Mouse (Mus musculus) stomach, embryonic 16.5 days (tissue): ENCODE data around the gene Slc38a5. TPM values are rescaled to one million over a fixed set of nuclear protein-coding genes. Genes with fewer than 3 reads are reported as not detected.
"Not testable (repeated sequence)": the region's sequence is repeated elsewhere in the genome, so short reads cannot be mapped to it uniquely, and the experiment has no call there.

Source experiments
- ATAC-seq: fragments of 200-750 bp; cut with Nextera tagmentation; 2 replicates; pipeline ENCODE4 v1.8.0; 2017; ENCODE audit warnings: moderate number of reproducible peaks, moderate TSS enrichment; ENCODE audit not compliant: insufficient read depth, low FRiP score
- H3K27ac ChIP-seq: fragments of 300-500 bp; sonication (generic); 2 replicates; pipeline ENCODE4 v1.5.1; 2014; ENCODE audit warnings: low read length
- H3K27me3 ChIP-seq: fragments of 300-500 bp; sonication (generic); 2 replicates; pipeline ENCODE4 v1.6.1; 2014; ENCODE audit warnings: low read length, control low read depth, mixed read lengths; ENCODE audit not compliant: control insufficient read depth, insufficient read depth
- H3K36me3 ChIP-seq: fragments of 300-500 bp; sonication (generic); 2 replicates; pipeline ENCODE4 v1.6.1; 2014; ENCODE audit warnings: low read length; ENCODE audit not compliant: control insufficient read depth, insufficient read depth
- H3K4me1 ChIP-seq: fragments of 300-500 bp; sonication (generic); 2 replicates; pipeline ENCODE4 v1.6.1; 2014; ENCODE audit warnings: low read length, control low read depth, mixed read lengths; ENCODE audit not compliant: control insufficient read depth, insufficient read depth
- H3K4me2 ChIP-seq: fragments of 300-500 bp; sonication (generic); 2 replicates; pipeline ENCODE4 v1.6.1; 2014; ENCODE audit warnings: low read depth, low read length, mixed read lengths
- H3K4me3 ChIP-seq: fragments of 300-500 bp; sonication (generic); replicated peaks from 2 replicates; pipeline ENCODE4 v1.5.1; 2014; ENCODE audit warnings: mild to moderate bottlenecking, low read length
- H3K9ac ChIP-seq: fragments of 300-500 bp; sonication (generic); 2 replicates; pipeline ENCODE4 v1.6.1; 2014; ENCODE audit warnings: low read length
- H3K9me3 ChIP-seq: fragments of 300-500 bp; sonication (generic); replicated peaks from 2 replicates; pipeline ENCODE4 v1.6.1; 2016; ENCODE audit warnings: low read length, control low read depth; ENCODE audit not compliant: control insufficient read depth
- WGBS: fragments of 180-500 bp; shearing (Covaris S2); extraction: QIAGEN DNeasy Blood & Tissue Kit; methylation state at CpG from one replicate; pipeline ENCODE4 v1.1.7; 2014; 5-methylcytosine and 5-hydroxymethylcytosine counted together
- polyA plus RNA-seq: library from polyadenylated mRNA; unstranded; fragments of >200 nt; fragmentation: Nextera tagmentation; extraction: Ambion mirVana; gene quantifications from 2 replicates; pipeline ENCODE4 v1.2.1, GENCODE M21; 2015

Gene Slc38a5
- polyA plus RNA-seq, 1 experiment from 2014 or later = 26.0 TPM

DNA sequence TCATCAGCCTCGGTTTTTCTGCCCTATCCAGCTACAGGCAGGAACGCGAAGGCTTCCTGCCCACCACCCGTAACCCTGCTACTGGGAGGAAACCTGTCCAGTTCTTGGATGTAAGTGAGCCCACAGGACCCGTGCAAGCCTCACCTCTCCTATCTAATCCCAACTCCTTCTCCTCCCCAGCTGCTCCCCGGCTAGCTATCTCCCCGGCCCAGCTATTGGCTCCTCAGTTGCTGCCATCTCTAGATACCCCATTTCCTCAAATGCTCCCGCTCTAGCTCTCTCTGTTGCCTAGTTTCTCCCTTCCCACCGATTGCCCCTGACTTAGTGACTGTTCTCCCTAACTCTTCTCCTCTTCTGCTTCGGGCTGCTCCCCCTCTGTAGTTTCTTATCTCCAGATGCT lies 1.1 kb downstream of the Slc38a5 start:
- WGBS = 27% methylated on average over 10 of the region's 10 CpGs
- peak overlapping the region; percentile 32 for H3K4me3 ChIP-seq
- H3K4me2 ChIP-seq = peak overlapping the region; percentile 44
- no peak for ATAC-seq
- H3K36me3 ChIP-seq = no peaks in the 10 kb centered on the region
- no peaks in the 10 kb centered on the region for H3K27me3 ChIP-seq
- no peaks in the 10 kb centered on the region for H3K4me1 ChIP-seq
- H3K9me3 ChIP-seq = no peaks in the 10 kb centered on the region
- H3K9ac ChIP-seq = no peak overlapping the region
- H3K27ac ChIP-seq = no peak overlapping the region

DNA sequence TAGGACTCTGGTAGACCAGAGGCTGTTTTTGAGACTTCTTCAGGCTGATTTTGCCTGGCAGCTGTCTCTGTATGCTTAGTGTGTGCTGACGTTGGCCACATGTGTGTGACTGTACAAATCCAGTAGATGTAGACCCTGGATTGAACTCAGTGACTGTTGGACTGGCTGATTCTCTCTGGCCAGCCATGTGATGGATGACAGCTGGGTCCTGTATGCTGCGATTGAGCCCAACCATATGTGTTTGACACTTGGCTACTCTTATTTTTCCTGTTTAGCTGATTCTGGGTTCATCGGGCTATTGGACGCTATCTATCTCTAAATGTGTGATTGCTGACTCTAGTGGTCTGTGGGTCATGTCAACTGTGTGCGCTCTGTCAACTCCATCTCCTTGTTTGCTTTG lies 3.1 kb downstream of the Slc38a5 start:
- peak; percentile 58; the same call in 1 of the 2 replicates for ATAC-seq

DNA sequence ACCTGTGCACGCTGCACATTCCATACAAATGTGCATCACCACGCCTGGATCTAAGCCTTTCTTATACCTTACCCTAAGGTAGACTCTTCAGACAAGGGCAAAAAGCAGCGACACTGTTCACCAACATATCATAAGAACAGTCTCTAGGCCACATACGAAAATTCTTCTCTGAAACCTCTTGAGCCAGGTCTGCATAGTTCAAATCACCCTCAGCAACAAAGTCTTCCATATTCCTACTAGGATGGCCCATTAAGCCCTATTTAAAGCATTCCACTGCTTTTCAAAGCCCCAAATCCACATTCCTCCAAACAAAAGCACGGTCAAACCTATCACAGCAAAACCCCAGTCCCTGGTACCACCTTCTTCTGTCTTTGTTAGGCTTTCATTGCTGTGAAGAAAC lies 17.7 kb downstream of the Slc38a5 start:
- Histone ChIP-seq H3K27me3 (no peaks in the 10 kb centered on the region), H3K9me3 (no peaks in the 10 kb centered on the region), H3K36me3 (no peaks in the 10 kb centered on the region), H3K4me3 (no peak overlapping the region), H3K4me1 (no peaks in the 10 kb centered on the region), H3K27ac (no peak overlapping the region), H3K9ac (no peak overlapping the region), H3K4me2 (no peak overlapping the region)
- no peak for ATAC-seq
- WGBS = 78% methylated on average over 5 of the region's 5 CpGs

More for the DNA sequence above, 3.1 kb downstream of the Slc38a5 start:
- 50% methylated on average over 5 of the region's 5 CpGs for WGBS
- Histone ChIP-seq H3K27ac (no peak overlapping the region), H3K27me3 (no peaks in the 10 kb centered on the region), H3K4me3 (no peak overlapping the region), H3K9me3 (no peaks in the 10 kb centered on the region), H3K9ac (no peak overlapping the region), H3K4me1 (no peaks in the 10 kb centered on the region), H3K4me2 (no peak overlapping the region), H3K36me3 (no peaks in the 10 kb centered on the region)

DNA sequence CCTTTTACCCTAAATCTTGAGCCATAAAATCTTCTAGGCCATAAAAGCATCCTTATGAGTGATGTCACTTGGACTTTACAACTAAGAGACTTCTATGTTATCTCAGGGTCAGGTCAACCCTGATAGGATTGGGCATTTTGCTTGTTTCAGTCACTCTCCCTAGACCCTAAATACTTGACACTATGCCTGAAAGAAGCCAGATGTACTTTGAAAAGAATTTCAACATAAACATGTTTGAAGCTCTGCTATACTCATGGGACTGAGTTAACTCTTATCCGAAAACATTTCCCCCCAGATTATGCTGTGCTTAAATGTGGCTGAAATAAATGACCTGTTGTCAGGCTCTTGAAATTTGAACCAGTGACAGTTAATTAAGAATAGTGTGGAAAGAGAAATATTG lies 38.4 kb downstream of the Slc38a5 start:
- Histone ChIP-seq H3K9me3 (no peaks in the 10 kb centered on the region), H3K27ac (no peak overlapping the region), H3K27me3 (no peaks in the 10 kb centered on the region), H3K36me3 (no peaks in the 10 kb centered on the region), H3K9ac (no peak overlapping the region), H3K4me2 (no peak overlapping the region), H3K4me3 (no peak overlapping the region), H3K4me1 (no peaks in the 10 kb centered on the region)
- WGBS = 48% methylated on average over 1 of the region's 1 CpGs
- no peak for ATAC-seq

DNA sequence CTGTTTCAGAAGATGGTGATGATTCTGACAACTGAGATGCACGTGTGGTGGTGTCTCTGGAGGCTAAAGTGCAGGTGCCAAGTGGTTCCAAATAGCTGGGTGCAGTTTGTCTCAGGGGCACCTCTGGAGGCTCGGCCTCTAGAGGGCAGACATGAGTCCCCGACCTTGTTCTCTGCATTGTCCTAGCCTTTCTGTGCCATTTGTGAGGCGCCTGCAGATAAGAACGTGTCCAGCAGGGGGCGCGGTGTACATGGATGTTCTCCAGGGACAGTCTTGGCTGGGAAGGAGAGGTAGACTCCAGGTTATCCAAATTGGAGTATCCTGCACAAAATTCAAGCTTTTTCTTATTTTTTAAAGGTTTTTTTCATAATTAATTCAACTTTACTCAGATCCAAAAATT lies 44.0 kb downstream of the Slc38a5 start:
- not testable (repeated sequence) for H3K9me3 ChIP-seq, H3K4me1 ChIP-seq, H3K4me2 ChIP-seq, H3K36me3 ChIP-seq, H3K27me3 ChIP-seq, H3K27ac ChIP-seq, H3K4me3 ChIP-seq, ATAC-seq, H3K9ac ChIP-seq
- 9% methylated on average over 7 of the region's 7 CpGs for WGBS

DNA sequence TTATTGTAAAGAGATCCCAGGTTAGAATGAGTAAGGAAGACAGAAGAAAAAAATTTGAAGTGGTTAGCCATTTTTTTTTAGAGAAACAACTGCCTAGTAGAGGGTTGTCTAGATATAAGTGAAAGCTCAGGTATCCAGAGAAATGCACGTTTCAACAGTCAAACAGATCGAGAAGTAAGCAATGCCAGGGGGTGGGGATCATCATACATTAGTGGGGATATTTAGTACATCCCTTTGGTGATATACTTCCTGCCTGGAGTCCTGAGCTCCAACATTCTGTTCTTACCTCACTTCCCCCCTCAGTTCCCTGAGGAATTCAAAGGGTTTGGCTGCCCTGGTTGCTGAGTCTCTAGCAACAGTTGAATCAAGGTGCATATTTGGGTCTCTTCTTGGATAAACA lies 56.2 kb downstream of the Slc38a5 start, which contains the start of gene Ssxb10:
Ssxb10 (plus strand) TSS at position 301 of the 400 bp plus-strand sequence.
- ATAC-seq = no peak
- Histone ChIP-seq H3K9ac (no peak within 1 kb of the TSS), H3K27ac (no peak within 1 kb of the TSS), H3K9me3 (no peaks in the 10 kb centered on the region), H3K4me2 (no peak within 1 kb of the TSS), H3K4me1 (no peaks in the 10 kb centered on the region), H3K4me3 (no peak within 1 kb of the TSS), H3K36me3 (no peaks in the 10 kb centered on the region), H3K27me3 (no peaks in the 10 kb centered on the region)
- WGBS = 43% methylated on average over 2 of the region's 2 CpGs

Other genes with a start within 250 kb of the Slc38a5 start
- gene Suv39h1, start 196.4 kb upstream of the Slc38a5 start, polyA plus RNA-seq = 42.1 and 42.4 TPM in 2 replicates
- 0.41 and 0.62 TPM in 2 replicates for gene Was, start 180.6 kb upstream of the Slc38a5 start, polyA plus RNA-seq
- gene Wdr13, start 138.2 kb upstream of the Slc38a5 start, polyA plus RNA-seq = 31.5 and 35.5 TPM in 2 replicates
- 396 and 404 TPM in 2 replicates for gene Rbm3, start 125.3 kb upstream of the Slc38a5 start, polyA plus RNA-seq
- gene Tbc1d25, start 95.0 kb upstream of the Slc38a5 start, polyA plus RNA-seq = 10.9 and 11.6 TPM in 2 replicates
- gene Ebp, start 77.6 kb upstream of the Slc38a5 start, polyA plus RNA-seq = 53.3 and 67.0 TPM in 2 replicates
- gene Porcn, start 64.6 kb upstream of the Slc38a5 start, polyA plus RNA-seq = 13.8 and 15.9 TPM in 2 replicates
- 35.1 and 39.1 TPM in 2 replicates for gene Ftsj1, start 18.7 kb upstream of the Slc38a5 start, polyA plus RNA-seq
- not detected in 2 replicates for gene Ssxb10, start 56.3 kb downstream of the Slc38a5 start, polyA plus RNA-seq
- gene Ssxb9, start 95.8 kb downstream of the Slc38a5 start, polyA plus RNA-seq = not detected in 2 replicates
- not detected in 2 replicates for gene Ssxb1, start 142.2 kb downstream of the Slc38a5 start, polyA plus RNA-seq
- gene Ssxb2, start 190.6 kb downstream of the Slc38a5 start, polyA plus RNA-seq = not detected in 2 replicates